Mouse (Mus musculus) midbrain, embryonic 12.5 days (tissue): ENCODE measurements at regions not wholly inside any gene's neighbourhood (a gene's known extent, or its start where the extent isn't known, plus 50 kb on each side); places are given as distances from the start of the nearest gene placed in this dataset. TPM values are rescaled to one million over a fixed set of nuclear protein-coding genes. Genes with fewer than 3 reads are reported as not detected.

Source experiments
- microRNA-seq: library from miRNA; unstranded; fragments of <30 nt; microRNA quantifications from one replicate; pipeline ENCODE4, GENCODE M21; 2017

Small RNAs in the stretch of these regions (microRNA-seq; reads per million reads assigned to microRNA genes)
- not detected for gene Gm25442
